Mouse (Mus musculus): ENCODE measurements around the gene Xylt2.

Gene Xylt2

GRCm38 (mm10) chr11:94617646-94618045 lies 59.7 kb downstream of the Xylt2 start:
- DNase-seq (ENCODE audit: low read depth in 2 of 2, low spot score in 2 of 2): no peak

- DNase-seq (ENCODE audit: low read depth in 2 of 2, low spot score in 2 of 2): no peak
Observed at GRCm38 (mm10) chr11:94615494-94615893, 61.8 kb downstream of the Xylt2 start.

- DNase-seq (ENCODE audit: low read depth in 2 of 2, low spot score in 2 of 2): no peak
Observed at GRCm38 (mm10) chr11:94614603-94615002, 62.7 kb downstream of the Xylt2 start.
